Comparison of ENCODE assay signal across 8 mouse cellular contexts in genomic region chr7:88429786-88430691, GRCm38 (mm10). TPM values are rescaled to one million over a fixed set of nuclear protein-coding genes. Genes with fewer than 3 reads are reported as not detected.
DNase-seq lines count a peak whose midpoint lies in the region; ATAC-seq and TF ChIP-seq lines count a peak whose summit lies in the region.

Rab38 (plus strand) TSS chr7:88430273.

- H3K27me3 ChIP-seq in forebrain, embryonic 13.5 days, result peaks cover 8% of the 10 kb centered on the region; the same call in 1 of the 2 replicates
- H3K27me3 ChIP-seq in thymus, adult 2 months (ENCODE audit: control insufficient read depth, insufficient read depth, low read length), result no peaks in the 10 kb centered on the region; the same call in 1 of the 2 replicates

- no peaks in the 10 kb centered on the region for H3K36me3 ChIP-seq in forebrain, embryonic 13.5 days (ENCODE audit: poor library complexity, severe bottlenecking)
- no peaks in the 10 kb centered on the region for H3K36me3 ChIP-seq in thymus, adult 2 months (ENCODE audit: control insufficient read depth, insufficient read depth, low read length)

- intact Hi-C loops in heart, postnatal 36 days (cut with DNase I), result no loop called here

- H3K4me1 ChIP-seq in forebrain, embryonic 13.5 days, result peaks cover 5% of the 10 kb centered on the region; the same call in 1 of the 2 replicates
- 0 out of 2 replicates have a peak, but pooled peaks cover 4% of the 10 kb centered on the region for H3K4me1 ChIP-seq in lung, adult 2 months (ENCODE audit: control insufficient read depth, insufficient read depth, low read length)
- H3K4me1 ChIP-seq in thymus, adult 2 months (replicated peaks; ENCODE audit: control insufficient read depth, insufficient read depth, low read length), result 0 out of 2 replicates have a peak, but pooled peaks cover 4% of the 10 kb centered on the region

- H3K9ac ChIP-seq in forebrain, embryonic 13.5 days, result peak within 1 kb of the TSS; percentile 28

- peak; percentile 22 to 52 for DNase-seq in urinary bladder, adult 18-20 months (ENCODE audit: low spot score in 2 of 2)
- DNase-seq in urinary bladder, postnatal 10 days (ENCODE audit: low spot score), result no peak
- DNase-seq in heart, postnatal 36 days, result peak; percentile 7 to 11
- peak; percentile 4 to 29 for DNase-seq in layer of hippocampus, adult 18-20 months (ENCODE audit: low spot score in 2 of 2)
- DNase-seq in lung, adult 2 months, result peak; percentile 75
- DNase-seq in thymus, adult 2 months, result peak; percentile 4

- H3K4me2 ChIP-seq in forebrain, embryonic 13.5 days, result peak within 1 kb of the TSS; percentile 70

- peak; percentile 47; the same call in 1 of the 2 replicates for TF ChIP-seq POLR2A in lung, adult 2 months (IDR thresholded peaks at IDR 0.05; ENCODE audit: borderline replicate concordance, extremely low read depth, low read depth, low read length)
- no peak for TF ChIP-seq POLR2A in thymus, adult 2 months (IDR thresholded peaks at IDR 0.05; ENCODE audit: control insufficient read depth, extremely low read depth, insufficient read depth, low read length, poor library complexity)

- no peaks in the 10 kb centered on the region for H3K9me3 ChIP-seq in forebrain, embryonic 13.5 days (replicated peaks)

- peak; percentile 97 for ATAC-seq in forebrain, embryonic 13.5 days
- 0 out of 2 replicates have a peak, but pooled peaks have one; percentile 19 for ATAC-seq in neutrophil, adult 5-6 weeks (ENCODE audit: extremely low read depth, insufficient number of reproducible peaks, low FRiP score, poor library complexity, severe bottlenecking)

- no peak for TF ChIP-seq CTCF in lung, adult 2 months (IDR thresholded peaks at IDR 0.05; ENCODE audit: insufficient read depth, low read length)
- no peak for TF ChIP-seq CTCF in thymus, adult 2 months (IDR thresholded peaks at IDR 0.05; ENCODE audit: borderline replicate concordance, control insufficient read depth, extremely low read depth, insufficient read depth, low read length, poor library complexity)

- H3K4me3 ChIP-seq in forebrain, embryonic 13.5 days, result peak within 1 kb of the TSS; percentile 42
- peak within 1 kb of the TSS; percentile 79 for H3K4me3 ChIP-seq in lung, adult 2 months (replicated peaks; ENCODE audit: extremely low read depth, low read depth, low read length)
- H3K4me3 ChIP-seq in thymus, adult 2 months (ENCODE audit: control insufficient read depth, insufficient read depth, low read length), result peak within 1 kb of the TSS; percentile 36

- WGBS in forebrain, embryonic 13.5 days, result 2% methylated on average over 35 of the region's 35 CpGs
- WGBS in lung, adult 2 months, result 2% methylated on average over 35 of the region's 35 CpGs
- 6% methylated on average over 35 of the region's 35 CpGs for WGBS in thymus, adult 2 months

- H3K27ac ChIP-seq in forebrain, embryonic 13.5 days, result no peak within 1 kb of the TSS
- H3K27ac ChIP-seq in thymus, adult 2 months (ENCODE audit: control insufficient read depth, insufficient read depth, low read length), result no peak within 1 kb of the TSS

RNA-seq across cellular contexts. Expression of gene Rab38, which starts in this region (rescaled TPM):
- 0.50 and 0.61 TPM in 2 replicates for polyA plus RNA-seq in forebrain, embryonic 13.5 days (2015; fragmentation: Nextera tagmentation; extraction: Ambion mirVana)
- total RNA-seq in heart, postnatal 36 days (2021), result under 1 TPM in 1 of 2 experiments, not detected in 1; 0.50 TPM
- 1 to 10 TPM; 1.2 to 2.1 TPM for total RNA-seq in layer of hippocampus, adult 18-20 months (2021)
- 5.4 and 6.4 TPM in 2 replicates for polyA plus RNA-seq in lung, adult 2 months (2012; rRNA removed)
- total RNA-seq in neutrophil, adult 5-6 weeks (2017), result not detected in 2 replicates
- polyA plus RNA-seq in thymus, adult 2 months (2012; rRNA removed), result 2.0 TPM in 2 replicates

Comparison
In these comparisons a context has a peak if more than half of its experiments do, and no peak if none do; other contexts are left out.
1. Peak in ATAC-seq, H3K4me3 ChIP-seq, H3K9ac ChIP-seq and H3K4me2 ChIP-seq in forebrain, embryonic 13.5 days; RNA of the gene not detected or under 1 TPM.
2. Peak in DNase-seq in heart, postnatal 36 days; RNA of the gene not detected or under 1 TPM.
3. Peak in ATAC-seq in neutrophil, adult 5-6 weeks; RNA of the gene not detected or under 1 TPM.